Mouse (Mus musculus) testis, adult 2 months (tissue): ENCODE measurements around the gene Trim37. TPM values are rescaled to one million over a fixed set of nuclear protein-coding genes. Genes with fewer than 3 reads are reported as not detected.

Experiments
- H3K27ac ChIP-seq: fragments of 200-500 bp; 2 replicates; pipeline ENCODE4 v1.5.1; 2012; ENCODE audit warnings: low read depth, low read length; ENCODE audit not compliant: control insufficient read depth, insufficient read depth
- H3K27me3 ChIP-seq: fragments of 200-500 bp; 2 replicates; pipeline ENCODE4 v1.6.1; 2012; ENCODE audit warnings: mild to moderate bottlenecking, low read length, moderate library complexity; ENCODE audit not compliant: control insufficient read depth, insufficient read depth
- H3K36me3 ChIP-seq: fragments of 200-500 bp; 2 replicates; pipeline ENCODE4 v1.6.1; 2012; ENCODE audit warnings: mild to moderate bottlenecking, low read length; ENCODE audit not compliant: control insufficient read depth, insufficient read depth
- H3K4me1 ChIP-seq: fragments of 200-500 bp; 2 replicates; pipeline ENCODE4 v1.6.1; 2012; ENCODE audit warnings: low read length; ENCODE audit not compliant: control insufficient read depth, insufficient read depth
- H3K4me3 ChIP-seq: fragments of 200-500 bp; 2 replicates; pipeline ENCODE4 v1.5.1; 2012; ENCODE audit warnings: low read depth, mild to moderate bottlenecking, low read length, moderate library complexity, mixed read lengths; ENCODE audit not compliant: control insufficient read depth
- CTCF ChIP-seq: fragments of 200-500 bp; IDR thresholded peaks from 2 replicates; pipeline ENCODE4 v1.5.1; 2012; ENCODE audit warnings: low read depth, mild to moderate bottlenecking, inconsistent platforms, low read length, moderate library complexity; ENCODE audit not compliant: control insufficient read depth, insufficient read depth, insufficient replicate concordance
- POLR2A ChIP-seq: fragments of 200-500 bp; IDR thresholded peaks from 2 replicates; pipeline ENCODE4 v1.6.1; 2012; ENCODE audit warnings: low read depth, mild to moderate bottlenecking, inconsistent platforms, low read length, moderate library complexity; ENCODE audit not compliant: control insufficient read depth
- polyA plus RNA-seq: library from polyadenylated mRNA; depleted of rRNA; stranded (reverse); fragments of >200 nt; gene quantifications from 2 replicates; pipeline ENCODE4 v1.2.3, GENCODE M21; 2012

The Trim37 gene
- polyA plus RNA-seq, 1 experiment = 99.4 TPM

DNA sequence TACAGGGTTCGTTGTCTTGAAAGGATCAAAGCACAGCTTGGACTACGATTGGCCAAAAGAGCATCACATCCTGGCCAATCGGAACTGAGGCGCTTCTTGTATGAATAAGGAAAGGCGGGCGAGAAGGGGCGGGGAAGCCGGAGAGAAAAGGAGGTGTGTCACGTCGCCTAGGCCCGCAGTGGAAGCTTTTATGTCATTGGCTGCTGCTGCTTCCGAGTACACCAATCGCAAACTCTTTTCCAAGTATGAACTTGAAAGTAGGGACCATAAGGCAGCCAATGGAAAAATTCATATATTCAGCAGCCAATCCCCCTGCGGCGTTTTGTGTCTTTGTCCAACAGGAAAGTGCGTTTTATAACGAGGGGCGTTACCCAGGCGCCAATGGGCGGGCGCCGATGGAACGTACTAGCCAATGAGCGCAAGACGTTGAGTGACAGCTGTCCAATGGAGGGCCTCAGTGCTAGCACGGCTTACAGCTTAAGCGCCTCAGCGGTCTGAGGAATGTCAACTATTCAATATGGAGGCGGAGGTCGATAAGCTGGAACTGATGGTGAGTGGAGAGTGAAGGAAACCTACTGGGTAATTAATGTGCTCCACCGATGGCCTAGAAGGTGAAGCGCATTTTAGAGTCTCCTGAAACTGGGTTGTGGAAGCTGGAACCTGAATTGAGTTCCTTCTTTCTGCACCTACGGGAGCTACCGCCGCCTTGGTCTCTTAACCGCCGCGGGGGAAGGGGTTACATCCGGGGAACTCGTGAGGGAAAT, 17.9 kb upstream of the Trim37 start, which contains the start of gene Ska2:
TSS of gene Ska2 (plus strand) at position 480 of the 764 bp plus-strand sequence.
- Histone ChIP-seq H3K4me3 (peak within 1 kb of the TSS; percentile 93), H3K4me1 (no peaks in the 10 kb centered on the region)

GRCm38 (mm10) chr11:87109519-87110171, 17.2 kb upstream of the Trim37 start:
- Histone ChIP-seq H3K27ac (peak overlapping the region; percentile 97), H3K27me3 (no peaks in the 10 kb centered on the region), H3K36me3 (no peaks in the 10 kb centered on the region), H3K4me1 (no peaks in the 10 kb centered on the region), H3K4me3 (peak overlapping the region; percentile 93)
- TF ChIP-seq POLR2A (no peak), CTCF (no peak)

More for the DNA sequence above, 17.9 kb upstream of the Trim37 start, which contains the start of gene Ska2:
- Histone ChIP-seq H3K27me3 (no peaks in the 10 kb centered on the region), H3K36me3 (no peaks in the 10 kb centered on the region), H3K27ac (peak within 1 kb of the TSS; percentile 97)
- TF ChIP-seq POLR2A (peak; percentile 37; the same call in 1 of the 2 replicates), CTCF (no peak)

DNA sequence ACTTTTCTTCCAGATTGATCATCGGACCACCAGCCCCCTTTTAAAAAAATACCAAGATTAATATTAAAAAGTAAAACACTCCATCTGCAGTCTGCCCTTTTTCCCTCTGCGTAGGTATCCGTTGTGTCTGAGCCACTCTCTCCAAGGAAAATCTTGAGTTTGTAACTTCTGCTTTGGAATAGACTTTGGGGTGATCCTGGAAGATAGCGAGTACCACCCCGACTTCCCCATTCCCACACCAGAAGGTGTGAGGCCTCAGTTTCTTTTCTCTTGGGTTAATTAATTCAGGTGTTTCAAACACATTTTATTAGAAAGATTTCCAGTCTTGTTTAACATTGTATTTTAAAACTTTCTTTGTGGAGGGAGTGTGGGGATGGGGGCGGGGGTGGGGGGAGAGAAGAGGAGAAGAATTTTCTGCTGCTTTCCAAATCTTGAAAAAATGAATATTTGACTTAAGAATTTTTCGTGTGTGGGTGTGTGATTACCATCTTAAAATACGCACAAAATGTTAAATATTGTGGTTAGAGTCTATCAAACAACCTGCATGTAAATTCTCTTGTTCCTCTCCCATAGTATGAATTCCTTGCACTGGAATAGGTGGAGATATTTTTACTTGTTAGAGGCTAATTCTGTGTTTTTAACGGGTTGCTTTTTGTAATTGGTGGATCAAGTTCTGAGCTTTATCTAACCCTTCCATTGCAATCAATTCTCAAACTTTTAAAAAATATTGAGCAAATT, 16.5 kb upstream of the Trim37 start:
- Histone ChIP-seq H3K4me1 (no peaks in the 10 kb centered on the region), H3K4me3 (peak overlapping the region; percentile 93; the same call in 1 of the 2 replicates), H3K27me3 (no peaks in the 10 kb centered on the region), H3K36me3 (no peaks in the 10 kb centered on the region), H3K27ac (no peak overlapping the region)
- TF ChIP-seq CTCF (no peak), POLR2A (no peak)

DNA sequence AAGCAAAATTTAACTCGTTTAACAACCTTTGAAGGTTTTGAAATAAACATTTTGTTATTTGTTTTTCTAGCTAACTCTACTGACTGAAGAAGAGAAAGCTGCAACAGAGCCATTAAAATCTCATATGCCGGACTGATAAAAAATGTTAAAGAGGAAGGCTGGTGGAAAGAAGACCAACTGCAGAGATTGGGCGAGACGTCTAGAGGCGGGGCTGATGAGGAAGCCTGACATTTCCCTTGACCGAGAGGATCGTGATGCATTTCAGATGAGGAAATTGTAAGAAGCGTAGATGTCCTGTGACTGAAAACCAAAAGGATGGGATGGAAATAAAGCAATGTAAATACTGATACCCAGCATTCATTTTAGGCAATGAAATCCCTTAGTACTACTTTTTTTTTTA, 5.0 kb upstream of the Trim37 start:
- TF ChIP-seq CTCF (no peak), POLR2A (no peak)
- H3K4me1 ChIP-seq = no peaks in the 10 kb centered on the region; the same call in 1 of the 2 replicates
- no peak overlapping the region for H3K4me3 ChIP-seq
- peaks cover 4% of the 10 kb centered on the region for H3K36me3 ChIP-seq
- H3K27me3 ChIP-seq = no peaks in the 10 kb centered on the region
- H3K27ac ChIP-seq = no peak overlapping the region

- H3K36me3 ChIP-seq = peaks cover 4% of the 10 kb centered on the region
- TF ChIP-seq POLR2A (no peak), CTCF (no peak)
- H3K27ac ChIP-seq = no peak overlapping the region
Observed at GRCm38 (mm10) chr11:87125562-87125961, 1.3 kb upstream of the Trim37 start.

DNA sequence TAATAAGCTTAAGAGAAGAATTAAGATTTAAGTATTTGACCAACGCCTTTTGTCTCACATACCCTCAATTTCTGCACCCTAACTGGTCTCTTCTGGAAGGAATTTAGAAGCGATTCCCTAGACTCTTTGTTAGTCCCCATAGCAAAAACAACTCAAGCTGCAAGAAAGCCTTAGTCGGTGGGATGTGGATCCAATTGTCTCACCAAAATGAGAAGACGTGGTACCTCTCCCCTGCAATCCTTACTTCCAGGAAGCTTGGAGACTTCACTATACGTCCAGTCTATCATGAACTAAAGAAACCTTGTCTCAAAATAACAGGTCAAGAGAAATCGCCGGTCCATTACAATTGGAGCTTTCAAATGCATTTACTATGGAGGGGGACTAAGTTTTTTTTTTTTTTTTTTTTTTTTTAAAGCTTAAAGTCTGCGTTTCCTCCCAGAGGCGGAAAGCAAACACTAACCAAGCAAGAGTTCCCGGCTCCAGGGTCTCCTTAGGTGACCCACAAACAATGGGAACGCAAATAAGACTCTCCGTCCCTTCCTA, 525 bp upstream of the Trim37 start:
- Histone ChIP-seq H3K27me3 (no peaks in the 10 kb centered on the region), H3K4me3 (peak overlapping the region; percentile 98), H3K4me1 (no peaks in the 10 kb centered on the region; the same call in 1 of the 2 replicates), H3K27ac (peak overlapping the region; percentile 90), H3K36me3 (peaks cover 3% of the 10 kb centered on the region)
- TF ChIP-seq CTCF (no peak), POLR2A (no peak)

More at GRCm38 (mm10) chr11:87125562-87125961, 1.3 kb upstream of the Trim37 start:
- Histone ChIP-seq H3K4me3 (peak overlapping the region; percentile 62), H3K27me3 (no peaks in the 10 kb centered on the region), H3K4me1 (no peaks in the 10 kb centered on the region; the same call in 1 of the 2 replicates)
